Mouse (Mus musculus) gastrocnemius, adult 8-10 months (tissue): ENCODE measurements around the gene Pnkd. TPM values are rescaled to one million over a fixed set of nuclear protein-coding genes. Genes with fewer than 3 reads are reported as not detected.
"Not testable (repeated sequence)": the region's sequence is repeated elsewhere in the genome, so short reads cannot be mapped to it uniquely, and the experiment has no call there.

Source experiments
- DNase-seq, 2 experiments: peaks; one replicate each; pipeline ENCODE4 v3.0.0; 2022; ENCODE audit warnings: low spot score in 2 of 2
- total RNA-seq, 4 experiments: library from RNA; stranded (reverse); gene quantifications; 2 replicates each; pipeline ENCODE4 v1.2.4; 2022

The Pnkd gene
- total RNA-seq, 4 experiments from 2014 or later = 51.9 to 56.2 (median 53.1) TPM

- DNase-seq = no peak
Measured at GRCm38 (mm10) chr1:74296477-74296876, 11.7 kb downstream of the Pnkd start.

GRCm38 (mm10) chr1:74297269-74297668 is 12.5 kb downstream of the Pnkd start:
- DNase-seq = peak in 1 of 2 experiments; percentile 53

GRCm38 (mm10) chr1:74298157-74298750 is 13.5 kb downstream of the Pnkd start:
- DNase-seq = no peak

GRCm38 (mm10) chr1:74298996-74299395 is 14.3 kb downstream of the Pnkd start:
- peak; percentile 67 to 81 for DNase-seq

GRCm38 (mm10) chr1:74300347-74301110 is 15.8 kb downstream of the Pnkd start:
- no peak for DNase-seq

GRCm38 (mm10) chr1:74302229-74302628 is 17.5 kb downstream of the Pnkd start:
- DNase-seq = no peak

GRCm38 (mm10) chr1:74302835-74303234 is 18.1 kb downstream of the Pnkd start:
- DNase-seq = no peak

- peak; percentile 75 to 79 for DNase-seq
Measured at GRCm38 (mm10) chr1:74303509-74304338, 19.0 kb downstream of the Pnkd start.

- no peak for DNase-seq
Measured at GRCm38 (mm10) chr1:74304339-74304790, 19.6 kb downstream of the Pnkd start.

GRCm38 (mm10) chr1:74304946-74305345 is 20.2 kb downstream of the Pnkd start:
- no peak for DNase-seq

GRCm38 (mm10) chr1:74305522-74305921 is 20.8 kb downstream of the Pnkd start, which contains the start of gene Tmbim1:
Gene Tmbim1, minus strand, starts transcription at chr1:74305622.
- DNase-seq = no peak

GRCm38 (mm10) chr1:74307146-74307545 is 22.4 kb downstream of the Pnkd start:
- DNase-seq = no peak

GRCm38 (mm10) chr1:74308001-74308964 is 23.6 kb downstream of the Pnkd start:
- no peak for DNase-seq

- DNase-seq = no peak
Measured at GRCm38 (mm10) chr1:74309767-74310166, 25.0 kb downstream of the Pnkd start.

GRCm38 (mm10) chr1:74313049-74313692 is 28.4 kb downstream of the Pnkd start:
- DNase-seq = no peak

GRCm38 (mm10) chr1:74314796-74315195 is 30.1 kb downstream of the Pnkd start:
- no peak for DNase-seq

GRCm38 (mm10) chr1:74316114-74316827 is 31.5 kb downstream of the Pnkd start:
- no peak for DNase-seq

- DNase-seq = no peak
Measured at GRCm38 (mm10) chr1:74318711-74319110, 34.0 kb downstream of the Pnkd start.

- no peak for DNase-seq
Measured at GRCm38 (mm10) chr1:74321396-74321795, 36.7 kb downstream of the Pnkd start.

- DNase-seq = not testable (repeated sequence)
Measured at GRCm38 (mm10) chr1:74326916-74327315, 42.2 kb downstream of the Pnkd start.
